Mouse (Mus musculus): ENCODE results near the gene Wfdc9. TPM values are rescaled to one million over a fixed set of nuclear protein-coding genes. Genes with fewer than 3 reads are reported as not detected.

Wfdc9 gene
- total RNA-seq (2021): not detected
- long read RNA-seq, experiment 1: 0 reads
- long read RNA-seq, experiment 2: 0 reads

DNA sequence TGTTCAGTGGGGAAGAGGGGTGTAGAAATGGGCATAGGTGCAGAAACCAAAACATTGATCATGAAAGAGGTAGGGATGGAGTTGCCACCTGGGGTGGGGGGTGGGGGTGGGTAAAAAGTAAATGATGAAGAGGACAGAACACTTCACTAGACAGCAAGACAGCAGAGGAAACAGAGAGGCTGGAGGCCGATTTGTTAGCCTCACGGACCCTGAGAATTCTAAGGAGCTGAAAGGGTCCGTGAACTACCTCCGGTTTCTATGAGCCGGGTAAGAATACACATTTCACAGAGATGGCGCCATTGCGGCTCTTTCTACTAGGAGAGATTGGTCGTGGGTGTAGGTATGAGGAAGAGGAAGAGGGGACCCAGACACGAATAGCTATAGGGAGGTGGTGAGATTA is at the start of gene Wfdc9:
Wfdc9 (minus strand) TSS at position 101 of the 400 bp plus-strand sequence.
- no peak for TF ChIP-seq CTCF (IDR thresholded peaks at IDR 0.05)
- no peak for DNase-seq (ENCODE audit: extremely low spot score in 1 of 2, low spot score in 2 of 2)
- H3K4me3 ChIP-seq: no peak within 1 kb of the TSS
- no peak within 1 kb of the TSS for H3K27ac ChIP-seq
- intact Hi-C loops (cut with DNase I): no loop called here

DNA sequence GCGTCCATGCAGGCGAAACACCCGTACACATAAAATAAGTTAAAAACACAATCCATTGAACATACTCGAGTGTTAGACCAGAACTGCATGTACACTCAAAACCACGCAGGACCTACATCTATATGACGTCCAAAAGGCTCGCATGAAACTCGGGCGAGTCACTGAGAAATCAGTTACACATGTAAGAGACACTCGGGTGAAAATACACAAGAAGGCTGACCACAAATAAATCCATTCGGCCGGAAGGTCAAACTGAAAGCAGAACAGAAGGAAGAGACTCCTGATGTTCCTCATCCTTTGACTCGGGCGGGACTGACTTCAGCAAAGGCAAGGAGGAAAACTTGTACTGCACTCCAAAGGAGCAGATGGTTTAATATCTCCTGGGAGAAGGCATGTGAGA is 49.6 kb upstream of the Wfdc9 start:
- Histone ChIP-seq H3K27ac (no peak overlapping the region), H3K4me3 (no peak overlapping the region)
- intact Hi-C loops (cut with DNase I): no loop called here
- no peak for DNase-seq (ENCODE audit: extremely low spot score in 1 of 2, low spot score in 2 of 2)
- no peak for TF ChIP-seq CTCF (IDR thresholded peaks at IDR 0.05)

DNA sequence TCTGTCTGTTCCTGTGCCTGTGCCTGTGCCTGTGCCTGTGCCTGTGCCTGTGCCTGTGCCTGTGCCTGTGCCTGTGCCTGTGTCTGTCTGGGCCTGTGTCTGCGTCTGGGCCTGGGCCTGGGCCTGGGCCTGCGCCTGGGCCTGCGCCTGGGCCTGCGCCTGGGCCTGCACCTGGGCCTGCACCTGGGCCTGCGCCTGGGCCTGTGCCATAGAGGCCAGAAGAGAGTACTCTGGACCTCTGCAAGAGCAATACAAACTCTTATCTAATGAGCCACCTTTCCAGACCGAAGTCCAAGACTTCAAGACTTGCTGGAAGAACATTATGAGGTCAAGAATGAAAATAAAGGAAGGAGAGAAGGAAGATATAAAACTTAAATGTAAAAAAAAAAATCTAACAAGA is 48.9 kb upstream of the Wfdc9 start:
- no peak for TF ChIP-seq CTCF (IDR thresholded peaks at IDR 0.05)
- intact Hi-C loops (cut with DNase I): no loop called here
- Histone ChIP-seq H3K4me3 (no peak overlapping the region), H3K27ac (no peak overlapping the region)
- DNase-seq (ENCODE audit: extremely low spot score in 1 of 2, low spot score in 2 of 2): no peak

DNA sequence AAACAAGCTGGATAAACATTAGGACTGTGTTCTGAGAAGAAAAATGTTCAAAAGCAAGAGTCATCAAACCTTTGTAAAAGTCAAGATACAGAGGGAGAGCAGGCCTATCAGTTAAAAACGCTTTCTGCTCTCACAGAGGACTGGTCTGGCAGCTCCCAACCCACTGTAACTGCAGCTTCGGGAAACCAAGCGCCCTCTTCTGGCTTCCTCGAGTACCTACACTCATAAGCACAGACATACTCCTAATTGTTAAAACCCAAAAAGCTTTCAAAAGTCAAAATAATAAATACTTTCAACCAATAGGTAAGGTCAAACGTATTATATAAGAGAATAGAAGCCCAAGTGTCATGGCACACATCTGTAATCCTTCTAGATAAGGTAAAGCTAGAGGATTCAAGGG is 47.9 kb upstream of the Wfdc9 start:
- intact Hi-C loops (cut with DNase I): no loop called here
- TF ChIP-seq CTCF (IDR thresholded peaks at IDR 0.05): no peak
- Histone ChIP-seq H3K27ac (no peak overlapping the region), H3K4me3 (no peak overlapping the region)
- no peak for DNase-seq (ENCODE audit: extremely low spot score in 1 of 2, low spot score in 2 of 2)

DNA sequence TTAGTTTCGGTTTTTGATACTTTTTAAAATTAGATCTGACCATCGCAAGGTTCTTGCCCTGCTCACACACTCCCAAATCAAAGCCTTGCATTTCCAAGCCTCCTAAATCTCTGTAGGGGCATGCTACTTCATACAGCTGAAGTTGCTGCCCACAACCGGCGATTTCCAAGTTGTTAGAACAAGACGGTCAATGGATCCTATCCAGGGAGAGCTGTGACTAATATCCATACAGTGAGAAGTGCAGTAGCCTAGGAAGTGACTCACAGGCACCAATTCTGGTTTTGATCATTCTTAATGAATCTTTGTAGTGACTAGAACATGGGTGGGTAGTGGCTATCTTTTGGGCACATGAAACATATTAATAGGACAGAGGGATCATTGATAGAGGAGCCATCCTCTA is 45.4 kb upstream of the Wfdc9 start:
- intact Hi-C loops (cut with DNase I): no loop called here
- Histone ChIP-seq H3K4me3 (no peak overlapping the region), H3K27ac (no peak overlapping the region)
- no peak for TF ChIP-seq CTCF (IDR thresholded peaks at IDR 0.05)
- DNase-seq (ENCODE audit: extremely low spot score in 1 of 2, low spot score in 2 of 2): no peak

DNA sequence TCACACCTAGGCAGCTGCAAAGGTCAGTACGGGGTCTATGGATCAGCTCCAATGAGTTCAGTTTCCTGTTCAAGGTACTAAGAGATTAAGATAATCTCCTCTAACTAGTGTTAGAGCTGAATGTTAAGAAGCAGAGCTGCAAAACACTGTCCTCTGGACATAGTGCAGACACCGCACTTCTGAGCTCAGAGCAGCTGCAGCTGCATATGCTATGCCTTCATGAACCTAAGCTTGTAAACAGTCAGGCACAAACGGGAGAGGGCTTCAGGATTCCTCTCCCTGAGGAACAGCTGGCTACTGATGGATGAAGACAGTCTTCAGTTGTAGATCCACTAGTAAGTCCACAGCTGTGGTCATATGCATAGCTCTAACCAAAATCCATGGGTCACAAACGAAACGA is 44.6 kb upstream of the Wfdc9 start:
- Histone ChIP-seq H3K27ac (no peak overlapping the region), H3K4me3 (no peak overlapping the region)
- TF ChIP-seq CTCF (IDR thresholded peaks at IDR 0.05): no peak
- intact Hi-C loops (cut with DNase I): no loop called here
- DNase-seq (ENCODE audit: extremely low spot score in 1 of 2, low spot score in 2 of 2): no peak

DNA sequence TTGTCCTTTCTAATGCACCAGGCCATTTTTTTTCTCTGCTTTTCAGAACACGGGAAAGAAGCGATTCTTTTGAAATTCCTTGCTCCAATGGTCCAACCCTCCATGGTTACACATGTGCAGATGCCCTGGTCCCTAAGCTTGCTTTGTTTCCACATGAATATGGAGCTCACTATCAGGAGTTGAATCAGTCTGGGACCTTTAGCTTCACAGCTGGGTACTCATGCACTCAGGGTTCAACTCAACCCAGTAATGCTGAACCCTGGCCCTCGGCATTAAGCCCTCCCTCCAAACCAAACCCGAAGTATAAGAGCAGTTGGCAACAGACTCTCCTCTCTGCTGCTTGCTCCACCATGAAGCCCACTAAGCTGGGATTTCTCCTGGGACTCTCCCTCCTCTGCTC is 41.8 kb upstream of the Wfdc9 start, which contains the start of gene Spint4:
Spint4 (plus strand) TSS at position 301 of the 400 bp plus-strand sequence.
- Histone ChIP-seq H3K27ac (no peak within 1 kb of the TSS), H3K4me3 (no peak within 1 kb of the TSS)
- intact Hi-C loops (cut with DNase I): no loop called here
- TF ChIP-seq CTCF (IDR thresholded peaks at IDR 0.05): no peak
- no peak for DNase-seq (ENCODE audit: extremely low spot score in 1 of 2, low spot score in 2 of 2)

DNA sequence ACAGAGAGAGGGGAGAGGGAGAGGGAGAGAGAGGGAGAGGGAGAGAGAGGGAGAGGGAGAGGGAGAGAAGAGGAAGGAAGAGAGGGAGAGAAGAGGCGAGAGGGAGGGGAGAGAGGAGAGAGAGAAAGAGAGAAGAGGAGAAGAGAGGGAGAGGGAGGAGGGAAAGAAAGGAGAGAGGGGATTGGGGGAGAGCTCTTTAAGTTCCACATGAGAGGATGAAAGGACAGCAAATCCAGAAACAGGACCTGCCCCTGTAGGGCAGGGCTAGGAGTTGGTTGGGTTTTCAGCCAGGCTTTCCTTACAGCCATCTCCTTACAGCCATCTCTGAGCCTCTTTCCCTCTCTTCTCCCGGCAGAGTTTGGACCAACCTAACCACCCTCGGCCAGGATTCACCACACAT is 28.4 kb upstream of the Wfdc9 start, which contains the start of gene Wfdc13:
Wfdc13 (plus strand) TSS at position 301 of the 400 bp plus-strand sequence.
- intact Hi-C loops (cut with DNase I): no loop called here
- TF ChIP-seq CTCF (IDR thresholded peaks at IDR 0.05): no peak
- Histone ChIP-seq H3K4me3 (no peak within 1 kb of the TSS), H3K27ac (no peak within 1 kb of the TSS)
- no peak for DNase-seq (ENCODE audit: extremely low spot score in 1 of 2, low spot score in 2 of 2)

DNA sequence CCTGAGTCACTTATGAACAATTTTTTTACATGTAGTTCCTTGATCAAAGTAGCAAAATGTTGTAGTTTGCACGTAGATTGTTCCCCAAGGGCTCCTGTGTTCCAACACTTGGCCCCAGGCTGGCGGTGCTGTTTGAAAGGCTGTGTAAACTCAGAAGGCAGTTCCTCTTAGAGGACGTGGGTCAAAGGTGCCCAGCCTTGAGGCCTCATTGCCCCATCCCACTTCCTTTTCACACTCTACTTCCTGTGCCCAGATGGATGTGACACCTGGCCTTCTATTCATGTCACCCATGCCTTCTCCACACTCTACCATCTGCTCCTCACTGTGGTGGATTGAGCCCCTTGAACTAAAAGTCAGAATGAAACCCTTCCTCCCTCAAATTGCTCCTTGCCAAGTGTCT is 23.5 kb upstream of the Wfdc9 start:
- H3K4me3 ChIP-seq: no peak overlapping the region
- DNase-seq (ENCODE audit: extremely low spot score in 1 of 2, low spot score in 2 of 2): no peak
- no peak overlapping the region for H3K27ac ChIP-seq
- no peak for TF ChIP-seq CTCF (IDR thresholded peaks at IDR 0.05)
- intact Hi-C loops (cut with DNase I): loop anchor here (2.0 to 5.0 kb wide), 2 partner anchors 47 to 107 kb away; partner anchors contain the start of gene Snx21

DNA sequence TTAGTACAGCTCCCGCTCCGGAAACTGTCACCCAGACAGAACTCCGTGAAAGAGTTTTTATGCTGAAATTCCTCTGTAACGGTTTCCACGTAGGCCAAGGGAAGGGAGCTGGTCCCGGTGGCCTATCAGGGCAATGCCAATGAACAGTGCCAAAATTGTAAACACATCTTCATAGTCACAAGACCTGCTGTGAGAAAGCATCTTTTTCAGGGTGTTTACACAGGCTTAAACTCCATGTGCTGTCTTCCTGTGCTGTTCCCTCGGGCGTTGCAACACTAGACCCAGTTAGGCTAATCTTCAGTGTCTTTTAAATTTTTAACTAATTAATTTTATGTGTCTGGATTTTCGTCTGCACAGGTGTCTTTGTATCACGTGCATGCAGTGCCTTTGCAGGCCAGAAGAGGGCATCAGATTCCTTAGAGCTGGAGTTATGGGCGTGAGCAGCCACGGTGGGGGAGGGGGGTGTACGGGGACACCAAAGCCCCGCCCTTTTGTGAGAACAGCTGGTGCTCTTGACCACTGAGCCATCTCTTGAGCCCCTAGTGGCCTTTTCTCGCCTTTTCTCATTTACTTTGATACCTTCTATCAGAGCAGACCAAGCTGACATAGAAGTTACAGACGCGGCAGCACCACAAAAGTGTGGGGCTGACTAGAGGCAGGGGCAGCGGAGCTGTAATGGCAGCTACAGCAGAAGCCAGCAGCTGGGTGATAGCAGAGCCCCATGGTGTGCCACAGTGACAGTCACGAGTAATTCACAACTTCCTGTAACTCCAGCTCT is 22.7 kb upstream of the Wfdc9 start:
- Histone ChIP-seq H3K27ac (no peak overlapping the region), H3K4me3 (no peak overlapping the region)
- intact Hi-C loops (cut with DNase I): loop anchor here (2.0 to 5.0 kb wide), 2 partner anchors 48 to 108 kb away; partner anchors contain the start of gene Snx21
- peak; percentile 64 for TF ChIP-seq CTCF (IDR thresholded peaks at IDR 0.05)
- DNase-seq (ENCODE audit: extremely low spot score in 1 of 2, low spot score in 2 of 2): peak; percentile 46 to 62

DNA sequence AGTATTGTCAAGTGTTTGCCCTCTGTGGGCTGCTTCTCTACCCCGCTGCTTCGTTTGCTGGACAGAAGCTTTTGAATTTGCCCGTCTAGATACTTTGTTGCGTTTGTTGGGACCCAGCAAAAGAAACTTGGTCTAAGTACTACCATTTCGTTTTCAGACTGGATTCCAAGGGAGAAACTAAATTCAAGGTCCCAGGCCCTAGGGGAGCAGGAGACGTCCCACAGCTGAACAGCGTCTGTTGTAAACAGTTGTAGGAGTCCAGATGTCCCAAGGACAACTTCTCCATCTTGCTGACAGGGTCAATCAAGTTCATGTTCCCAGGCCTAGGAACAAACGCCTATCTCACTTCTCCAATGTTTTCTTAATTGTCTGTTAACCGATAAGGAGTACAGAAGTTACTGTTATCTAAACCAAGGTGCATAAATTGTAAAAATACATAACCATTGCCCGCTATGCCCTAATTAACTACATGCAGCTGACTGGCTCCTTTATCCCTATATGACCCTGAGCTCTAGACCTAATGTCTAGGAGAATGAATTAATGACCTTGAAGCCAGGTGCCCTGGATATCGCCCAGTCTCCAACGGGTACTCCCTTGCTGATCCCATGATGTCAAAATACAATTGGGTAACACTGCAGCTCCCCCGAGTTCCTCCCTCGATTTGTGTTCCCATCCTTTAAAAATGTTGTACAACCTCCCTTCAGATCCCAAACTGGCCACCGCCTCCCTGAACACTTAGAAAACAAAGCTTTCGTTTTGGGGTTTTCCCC is 20.7 kb upstream of the Wfdc9 start:
- H3K27ac ChIP-seq: no peak overlapping the region
- H3K4me3 ChIP-seq: no peak overlapping the region
- intact Hi-C loops (cut with DNase I): loop anchor here (5.0 kb wide), 1 partner anchor 110 kb away; the partner anchor contains the start of gene Snx21
- DNase-seq (ENCODE audit: extremely low spot score in 1 of 2, low spot score in 2 of 2): no peak
- no peak for TF ChIP-seq CTCF (IDR thresholded peaks at IDR 0.05)

DNA sequence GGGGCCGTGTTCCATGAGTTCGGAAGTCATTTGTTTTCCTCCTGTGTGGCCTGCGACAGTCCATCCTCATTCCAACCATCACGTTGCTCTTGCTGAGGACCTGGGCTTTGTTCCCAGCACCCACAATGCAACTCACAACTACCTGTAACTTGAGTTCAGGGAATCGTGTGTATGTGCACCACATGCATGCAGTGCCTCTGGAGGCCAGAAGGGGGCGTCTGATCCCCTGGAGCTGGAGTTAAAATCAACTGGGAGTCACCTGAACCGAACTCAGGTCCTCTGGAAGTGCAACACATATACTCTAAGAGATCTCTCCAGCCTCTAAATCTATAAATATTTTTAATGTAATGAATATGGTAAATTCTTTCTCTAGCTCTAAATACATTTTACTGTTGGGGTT is 19.7 kb upstream of the Wfdc9 start:
- no peak for DNase-seq (ENCODE audit: extremely low spot score in 1 of 2, low spot score in 2 of 2)
- Histone ChIP-seq H3K4me3 (no peak overlapping the region), H3K27ac (no peak overlapping the region)
- intact Hi-C loops (cut with DNase I): loop anchor here (5.0 kb wide), 1 partner anchor 111 kb away; the partner anchor contains the start of gene Snx21
- TF ChIP-seq CTCF (IDR thresholded peaks at IDR 0.05): no peak; the same call in 1 of the 2 replicates
